Mouse (Mus musculus) midbrain, embryonic 16.5 days (tissue): ENCODE measurements around the gene Gm7579. TPM values are rescaled to one million over a fixed set of nuclear protein-coding genes. Genes with fewer than 3 reads are reported as not detected.
"Not testable (repeated sequence)": the region's sequence is repeated elsewhere in the genome, so short reads cannot be mapped to it uniquely, and the experiment has no call there.

Source experiments
- ATAC-seq: fragments of 200-750 bp; cut with Nextera tagmentation; 2 replicates; pipeline ENCODE4 v1.8.0; 2017; ENCODE audit warnings: moderate TSS enrichment
- H3K27ac ChIP-seq: fragments of 300-500 bp; sonication (generic); 2 replicates; pipeline ENCODE4 v1.5.1; 2014; ENCODE audit warnings: mild to moderate bottlenecking, low read length, mixed read lengths
- H3K27me3 ChIP-seq: fragments of 300-500 bp; sonication (generic); 2 replicates; pipeline ENCODE4 v1.6.1; 2014; ENCODE audit warnings: low read depth, low read length, mixed read lengths; ENCODE audit not compliant: control insufficient read depth, insufficient read depth
- H3K36me3 ChIP-seq: fragments of 300-500 bp; sonication (generic); 2 replicates; pipeline ENCODE4 v1.6.1; 2014; ENCODE audit warnings: mild to moderate bottlenecking, low read length, moderate library complexity, mixed read lengths; ENCODE audit not compliant: control insufficient read depth, insufficient read depth
- H3K4me1 ChIP-seq: fragments of 300-500 bp; sonication (generic); 2 replicates; pipeline ENCODE4 v1.6.1; 2014; ENCODE audit warnings: mild to moderate bottlenecking, low read length, mixed read lengths; ENCODE audit not compliant: control insufficient read depth, insufficient read depth
- H3K4me2 ChIP-seq: fragments of 300-500 bp; sonication (generic); 2 replicates; pipeline ENCODE4 v1.6.1; 2014; ENCODE audit warnings: mild to moderate bottlenecking, low read length, mixed read lengths
- H3K4me3 ChIP-seq: fragments of 300-500 bp; sonication (generic); 2 replicates; pipeline ENCODE4 v1.5.1; 2014; ENCODE audit warnings: low read depth, mild to moderate bottlenecking, low read length, moderate library complexity, mixed read lengths
- H3K9ac ChIP-seq: fragments of 300-500 bp; sonication (generic); 2 replicates; pipeline ENCODE4 v1.6.1; 2014; ENCODE audit warnings: low read depth, low read length, mixed read lengths
- H3K9me3 ChIP-seq: fragments of 300-500 bp; sonication (generic); replicated peaks from 2 replicates; pipeline ENCODE4 v1.6.1; 2014; ENCODE audit warnings: mild to moderate bottlenecking, low read length, mixed read lengths; ENCODE audit not compliant: control insufficient read depth, poor library complexity, severe bottlenecking
- WGBS: fragments of 180-500 bp; shearing (Covaris S2); extraction: QIAGEN DNeasy Blood & Tissue Kit; methylation state at CpG from one replicate; pipeline ENCODE4 v1.1.7; 2014; 5-methylcytosine and 5-hydroxymethylcytosine counted together
- polyA plus RNA-seq: library from polyadenylated mRNA; unstranded; fragments of >200 nt; fragmentation: Nextera tagmentation; extraction: Ambion mirVana; gene quantifications from 2 replicates; pipeline ENCODE4 v1.2.1, GENCODE M21; 2015

The Gm7579 gene
- polyA plus RNA-seq: not detected in 2 replicates

- no peak within 1 kb of the TSS for H3K4me3 ChIP-seq
- H3K9me3 ChIP-seq: no peaks in the 10 kb centered on the region
- 75% methylated on average over 1 of the region's 1 CpGs for WGBS
- no peaks in the 10 kb centered on the region for H3K36me3 ChIP-seq
- no peaks in the 10 kb centered on the region for H3K4me1 ChIP-seq
- H3K4me2 ChIP-seq: no peak within 1 kb of the TSS
- no peak for ATAC-seq
- H3K27me3 ChIP-seq: no peaks in the 10 kb centered on the region
- H3K9ac ChIP-seq: no peak within 1 kb of the TSS
- H3K27ac ChIP-seq: no peak within 1 kb of the TSS
These were observed at the start of gene Gm7579 for GRCm38 (mm10) chr7:142211559-142211958. TSS of gene Gm7579 (plus strand) at chr7:142211859.

- ATAC-seq: not testable (repeated sequence)
These were observed 46.0 kb upstream of the Gm7579 start, which contains the start of gene Gm4553 for GRCm38 (mm10) chr7:142165639-142166038. TSS of gene Gm4553 (minus strand) at chr7:142165739.

GRCm38 (mm10) chr7:142169836-142170235, 41.8 kb upstream of the Gm7579 start:
- H3K4me3 ChIP-seq: no peak overlapping the region
- no peak overlapping the region for H3K4me2 ChIP-seq
- no peaks in the 10 kb centered on the region for H3K4me1 ChIP-seq
- 49% methylated on average over 3 of the region's 3 CpGs for WGBS
- no peaks in the 10 kb centered on the region for H3K9me3 ChIP-seq
- H3K36me3 ChIP-seq: no peaks in the 10 kb centered on the region
- H3K9ac ChIP-seq: no peak overlapping the region
- no peak for ATAC-seq
- no peaks in the 10 kb centered on the region for H3K27me3 ChIP-seq
- H3K27ac ChIP-seq: no peak overlapping the region

More at GRCm38 (mm10) chr7:142165639-142166038, 46.0 kb upstream of the Gm7579 start, which contains the start of gene Gm4553:
- not testable (repeated sequence) for H3K27me3 ChIP-seq, H3K4me1 ChIP-seq, H3K4me2 ChIP-seq, H3K4me3 ChIP-seq, H3K9me3 ChIP-seq, H3K27ac ChIP-seq, H3K36me3 ChIP-seq, H3K9ac ChIP-seq

- not testable (repeated sequence) for ATAC-seq, H3K9me3 ChIP-seq, H3K27ac ChIP-seq, H3K4me3 ChIP-seq, H3K9ac ChIP-seq, H3K4me2 ChIP-seq, H3K36me3 ChIP-seq, H3K27me3 ChIP-seq, H3K4me1 ChIP-seq
These were observed 35.8 kb upstream of the Gm7579 start, which contains the start of gene Krtap5-2 for GRCm38 (mm10) chr7:142175905-142176304. TSS of gene Krtap5-2 (minus strand) at chr7:142176005.

- H3K4me1 ChIP-seq: no peaks in the 10 kb centered on the region
These were observed 33.0 kb upstream of the Gm7579 start for GRCm38 (mm10) chr7:142178685-142179084.

GRCm38 (mm10) chr7:142181021-142181420, 30.6 kb upstream of the Gm7579 start:
- H3K4me3 ChIP-seq: no peak overlapping the region
- no peaks in the 10 kb centered on the region for H3K36me3 ChIP-seq
- H3K9me3 ChIP-seq: no peaks in the 10 kb centered on the region
- no peaks in the 10 kb centered on the region for H3K4me1 ChIP-seq
- no peaks in the 10 kb centered on the region for H3K27me3 ChIP-seq
- H3K4me2 ChIP-seq: no peak overlapping the region
- ATAC-seq: no peak
- no peak overlapping the region for H3K9ac ChIP-seq
- H3K27ac ChIP-seq: no peak overlapping the region
- WGBS: 50% methylated on average over 1 of the region's 1 CpGs

More at GRCm38 (mm10) chr7:142178685-142179084, 33.0 kb upstream of the Gm7579 start:
- H3K27ac ChIP-seq: no peak overlapping the region
- no peak for ATAC-seq
- H3K9me3 ChIP-seq: no peaks in the 10 kb centered on the region
- H3K4me3 ChIP-seq: no peak overlapping the region
- no peak overlapping the region for H3K4me2 ChIP-seq
- no peak overlapping the region for H3K9ac ChIP-seq
- no peaks in the 10 kb centered on the region for H3K27me3 ChIP-seq
- WGBS: 83% methylated on average over 1 of the region's 1 CpGs
- no peaks in the 10 kb centered on the region for H3K36me3 ChIP-seq

- H3K4me3 ChIP-seq: no peak overlapping the region
These were observed 23.5 kb upstream of the Gm7579 start for GRCm38 (mm10) chr7:142188156-142188555.

GRCm38 (mm10) chr7:142190289-142190688, 21.4 kb upstream of the Gm7579 start, which contains the start of gene Gm10153:
TSS of gene Gm10153 (minus strand) at chr7:142190389.
- no peak within 1 kb of the TSS for H3K4me2 ChIP-seq
- WGBS: 28% methylated on average over 2 of the region's 2 CpGs
- no peak within 1 kb of the TSS for H3K27ac ChIP-seq
- no peak within 1 kb of the TSS for H3K9ac ChIP-seq
- H3K4me3 ChIP-seq: no peak within 1 kb of the TSS
- no peaks in the 10 kb centered on the region for H3K36me3 ChIP-seq
- no peaks in the 10 kb centered on the region for H3K27me3 ChIP-seq
- ATAC-seq: no peak
- no peaks in the 10 kb centered on the region for H3K4me1 ChIP-seq
- H3K9me3 ChIP-seq: no peaks in the 10 kb centered on the region

More at GRCm38 (mm10) chr7:142188156-142188555, 23.5 kb upstream of the Gm7579 start:
- Histone ChIP-seq H3K36me3 (no peaks in the 10 kb centered on the region), H3K9me3 (no peaks in the 10 kb centered on the region), H3K4me1 (no peaks in the 10 kb centered on the region), H3K27me3 (no peaks in the 10 kb centered on the region), H3K9ac (no peak overlapping the region), H3K27ac (no peak overlapping the region), H3K4me2 (no peak overlapping the region)
- 62% methylated on average over 2 of the region's 2 CpGs for WGBS
- no peak for ATAC-seq

GRCm38 (mm10) chr7:142198748-142199147, 12.9 kb upstream of the Gm7579 start:
- no peak overlapping the region for H3K9ac ChIP-seq
- H3K27me3 ChIP-seq: no peaks in the 10 kb centered on the region
- H3K9me3 ChIP-seq: no peaks in the 10 kb centered on the region
- no peaks in the 10 kb centered on the region for H3K4me1 ChIP-seq
- WGBS: 80% methylated on average over 2 of the region's 2 CpGs
- H3K27ac ChIP-seq: no peak overlapping the region
- no peaks in the 10 kb centered on the region for H3K36me3 ChIP-seq
- no peak for ATAC-seq
- no peak overlapping the region for H3K4me3 ChIP-seq
- no peak overlapping the region for H3K4me2 ChIP-seq
